Mouse (Mus musculus): Measurements from ENCODE around the gene Slc25a27. TPM values are rescaled to one million over a fixed set of nuclear protein-coding genes. Genes with fewer than 3 reads are reported as not detected.

The Slc25a27 gene
- polyA plus RNA-seq, 1 experiment from 2014 or later, result 21.5 TPM

DNA sequence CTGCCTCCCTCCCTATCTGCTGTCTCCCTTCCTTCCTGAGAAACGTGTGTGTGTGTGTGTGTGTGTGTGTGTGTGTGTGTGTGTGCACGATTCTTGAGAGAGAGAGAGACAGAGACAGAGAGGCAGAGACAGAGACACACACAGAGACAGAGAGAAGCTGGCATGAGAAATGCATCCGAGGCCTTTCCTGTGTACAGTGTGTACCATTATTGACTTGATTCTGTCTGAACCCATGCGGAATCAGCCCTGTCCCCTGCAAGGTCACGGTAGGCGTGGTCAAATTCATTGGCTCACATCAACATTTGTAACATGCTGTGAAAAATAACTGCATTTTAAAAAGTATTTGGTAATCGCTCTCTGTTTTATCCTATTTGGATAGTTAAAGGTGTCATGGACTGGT lies 17.1 kb upstream of the Slc25a27 start:
- Histone ChIP-seq H3K27ac (no peak overlapping the region), H3K4me2 (no peak overlapping the region), H3K4me1 (no peaks in the 10 kb centered on the region), H3K27me3 (no peaks in the 10 kb centered on the region), H3K36me3 (peaks cover 31% of the 10 kb centered on the region), H3K9me3 (no peaks in the 10 kb centered on the region), H3K9ac (no peak overlapping the region), H3K4me3 (no peak overlapping the region)
- ATAC-seq (ENCODE audit: borderline replicate concordance, extremely low read depth, low FRiP score, low TSS enrichment), result no peak
- 79% methylated on average over 7 of the region's 7 CpGs for WGBS

DNA sequence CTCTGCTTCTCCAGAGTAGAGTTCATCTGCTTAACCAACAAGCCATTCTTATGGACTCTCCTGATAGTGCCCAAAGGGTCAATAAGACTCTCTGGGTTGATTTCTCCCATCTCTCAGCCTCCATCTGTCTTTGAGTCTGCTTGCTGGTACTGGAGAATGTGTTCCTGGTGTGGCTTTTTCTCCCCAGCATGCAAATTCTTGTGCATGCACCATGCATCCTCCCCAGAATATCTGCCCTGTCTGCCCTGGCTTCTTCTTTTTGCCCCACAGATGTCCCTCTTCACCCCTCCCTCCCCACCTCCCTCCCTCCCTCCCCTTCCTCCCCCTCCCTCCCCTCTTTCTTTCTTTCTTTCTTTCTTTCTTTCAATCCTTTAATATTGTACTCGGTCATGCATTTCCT lies 10.3 kb upstream of the Slc25a27 start:
- H3K9ac ChIP-seq, result no peak overlapping the region
- no peak overlapping the region for H3K4me3 ChIP-seq
- 9% methylated on average over 1 of the region's 1 CpGs for WGBS
- no peak for ATAC-seq (ENCODE audit: borderline replicate concordance, extremely low read depth, low FRiP score, low TSS enrichment)
- no peaks in the 10 kb centered on the region for H3K9me3 ChIP-seq
- H3K27ac ChIP-seq, result no peak overlapping the region
- H3K27me3 ChIP-seq, result no peaks in the 10 kb centered on the region
- H3K4me2 ChIP-seq, result no peak overlapping the region
- peaks cover 6% of the 10 kb centered on the region; the same call in 1 of the 2 replicates for H3K36me3 ChIP-seq
- peaks cover 8% of the 10 kb centered on the region for H3K4me1 ChIP-seq

GRCm38 (mm10) chr17:43676241-43676640 lies 9.2 kb upstream of the Slc25a27 start:
- H3K4me1 ChIP-seq, result peaks cover 8% of the 10 kb centered on the region
- H3K36me3 ChIP-seq, result peaks cover 3% of the 10 kb centered on the region; the same call in 1 of the 2 replicates
- H3K4me2 ChIP-seq, result no peak overlapping the region
- no peaks in the 10 kb centered on the region for H3K9me3 ChIP-seq
- no peak overlapping the region for H3K4me3 ChIP-seq
- WGBS, result 78% methylated on average over 1 of the region's 1 CpGs
- H3K9ac ChIP-seq, result no peak overlapping the region
- no peaks in the 10 kb centered on the region for H3K27me3 ChIP-seq
- no peak for ATAC-seq (ENCODE audit: borderline replicate concordance, extremely low read depth, low FRiP score, low TSS enrichment)
- H3K27ac ChIP-seq, result no peak overlapping the region

- Histone ChIP-seq H3K4me2 (no peak overlapping the region), H3K9me3 (no peaks in the 10 kb centered on the region), H3K27me3 (no peaks in the 10 kb centered on the region), H3K27ac (no peak overlapping the region), H3K4me1 (peaks cover 12% of the 10 kb centered on the region), H3K9ac (no peak overlapping the region), H3K4me3 (no peak overlapping the region), H3K36me3 (no peaks in the 10 kb centered on the region)
- 0% methylated on average over 1 of the region's 1 CpGs for WGBS
- ATAC-seq (ENCODE audit: borderline replicate concordance, extremely low read depth, low FRiP score, low TSS enrichment), result peak; percentile 68; the same call in 1 of the 2 replicates
Observed at GRCm38 (mm10) chr17:43675228-43675627, 8.2 kb upstream of the Slc25a27 start.

DNA sequence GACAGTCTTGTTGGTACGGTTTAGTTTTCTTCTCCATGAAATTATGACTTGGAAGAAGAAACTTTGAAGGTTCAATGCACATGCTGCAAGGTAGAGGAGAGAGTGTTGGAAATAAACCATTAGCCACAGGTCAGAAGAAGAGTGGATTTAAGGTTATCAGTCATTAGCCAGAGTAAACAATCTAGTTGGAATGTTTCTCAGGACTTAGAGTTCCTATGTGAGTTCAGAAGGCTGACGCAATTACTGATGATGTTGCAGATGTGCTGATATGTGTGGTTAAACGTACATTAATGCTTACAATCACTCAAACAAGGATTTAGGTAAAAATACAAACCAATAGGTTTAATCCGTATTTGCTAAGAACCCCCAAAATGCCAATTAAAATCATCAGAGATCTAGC lies 4.9 kb upstream of the Slc25a27 start:
- H3K9me3 ChIP-seq, result no peaks in the 10 kb centered on the region
- WGBS, result 44% methylated on average over 4 of the region's 4 CpGs
- no peaks in the 10 kb centered on the region for H3K27me3 ChIP-seq
- no peak for ATAC-seq (ENCODE audit: borderline replicate concordance, extremely low read depth, low FRiP score, low TSS enrichment)
- H3K4me1 ChIP-seq, result peaks cover 27% of the 10 kb centered on the region
- H3K4me3 ChIP-seq, result no peak overlapping the region
- H3K9ac ChIP-seq, result no peak overlapping the region
- no peak overlapping the region for H3K4me2 ChIP-seq
- no peaks in the 10 kb centered on the region for H3K36me3 ChIP-seq
- no peak overlapping the region for H3K27ac ChIP-seq

DNA sequence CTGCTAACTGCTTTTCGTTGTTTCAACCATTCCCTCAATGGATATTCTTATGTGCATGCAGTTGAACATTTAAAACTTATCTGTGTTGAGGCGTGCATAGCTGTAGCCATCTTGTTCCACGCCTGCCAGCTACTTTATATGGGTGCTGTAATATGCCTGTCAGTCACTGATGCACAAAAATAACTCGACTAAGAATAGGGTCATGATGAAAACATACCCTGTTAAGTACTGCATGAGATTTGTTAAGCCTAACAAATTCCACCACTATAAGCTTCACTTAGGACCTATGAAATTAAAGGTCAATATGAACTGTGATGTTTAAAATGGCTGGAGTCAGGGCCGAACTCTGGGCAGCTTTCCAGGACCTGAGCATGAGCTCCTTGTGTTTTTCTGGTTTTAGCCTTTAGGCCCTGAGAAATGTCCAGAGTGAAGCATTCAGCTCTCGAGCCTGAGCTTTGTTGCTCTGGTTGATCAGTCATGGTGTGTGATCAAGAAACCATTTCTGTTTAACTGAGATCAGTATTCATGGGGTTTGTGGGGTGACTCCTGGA lies 2.2 kb upstream of the Slc25a27 start:
- ATAC-seq (ENCODE audit: borderline replicate concordance, extremely low read depth, low FRiP score, low TSS enrichment), result no peak
- Histone ChIP-seq H3K9ac (no peak overlapping the region), H3K4me1 (peaks cover 25% of the 10 kb centered on the region), H3K9me3 (no peaks in the 10 kb centered on the region), H3K4me3 (peak overlapping the region; percentile 89), H3K27ac (peak overlapping the region; percentile 37; the same call in 1 of the 2 replicates), H3K4me2 (peak overlapping the region; percentile 93), H3K27me3 (no peaks in the 10 kb centered on the region), H3K36me3 (no peaks in the 10 kb centered on the region)
- WGBS, result 47% methylated on average over 6 of the region's 6 CpGs

DNA sequence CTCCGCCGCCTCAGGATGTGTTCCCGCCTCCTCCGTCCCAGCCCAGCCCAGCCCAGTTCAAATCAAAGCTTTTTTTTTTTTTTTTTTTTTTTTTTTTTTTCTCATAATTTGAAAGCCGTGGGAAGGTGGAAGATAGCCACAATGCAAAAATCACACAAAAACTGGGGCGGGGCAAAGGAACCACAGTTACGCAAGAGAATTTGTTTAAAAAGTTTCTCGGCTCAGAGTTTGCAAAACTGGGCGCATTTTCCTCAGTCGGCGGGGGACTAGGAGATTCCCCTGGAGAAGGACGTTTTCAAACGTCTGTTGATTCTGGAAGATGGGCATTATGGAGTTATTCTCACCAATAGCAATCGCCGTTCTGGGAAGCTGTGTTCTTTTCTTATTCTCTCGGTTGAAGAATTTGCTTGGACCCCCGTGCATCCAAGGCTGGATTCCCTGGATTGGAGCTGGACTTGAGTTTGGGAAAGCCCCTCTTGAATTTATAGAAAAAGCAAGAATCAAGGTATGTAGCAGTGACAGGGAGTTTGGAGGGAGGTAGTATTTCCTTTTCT lies 353 bp upstream of the Slc25a27 start, which contains the start of gene Cyp39a1:
TSS of gene Cyp39a1 (plus strand) at position 136 of the 554 bp plus-strand sequence.
- WGBS, result under 1% methylated on average over 17 of the region's 17 CpGs
- H3K4me2 ChIP-seq, result peak within 1 kb of the TSS; percentile 93
- H3K4me3 ChIP-seq, result peak within 1 kb of the TSS; percentile 89
- H3K27ac ChIP-seq, result peak within 1 kb of the TSS; percentile 71
- peak within 1 kb of the TSS; percentile 65 for H3K9ac ChIP-seq
- H3K4me1 ChIP-seq, result peaks cover 25% of the 10 kb centered on the region
- ATAC-seq (ENCODE audit: borderline replicate concordance, extremely low read depth, low FRiP score, low TSS enrichment), result peak; percentile 6; the same call in 1 of the 2 replicates
- H3K9me3 ChIP-seq, result no peaks in the 10 kb centered on the region
- no peaks in the 10 kb centered on the region for H3K27me3 ChIP-seq
- H3K36me3 ChIP-seq, result no peaks in the 10 kb centered on the region

DNA sequence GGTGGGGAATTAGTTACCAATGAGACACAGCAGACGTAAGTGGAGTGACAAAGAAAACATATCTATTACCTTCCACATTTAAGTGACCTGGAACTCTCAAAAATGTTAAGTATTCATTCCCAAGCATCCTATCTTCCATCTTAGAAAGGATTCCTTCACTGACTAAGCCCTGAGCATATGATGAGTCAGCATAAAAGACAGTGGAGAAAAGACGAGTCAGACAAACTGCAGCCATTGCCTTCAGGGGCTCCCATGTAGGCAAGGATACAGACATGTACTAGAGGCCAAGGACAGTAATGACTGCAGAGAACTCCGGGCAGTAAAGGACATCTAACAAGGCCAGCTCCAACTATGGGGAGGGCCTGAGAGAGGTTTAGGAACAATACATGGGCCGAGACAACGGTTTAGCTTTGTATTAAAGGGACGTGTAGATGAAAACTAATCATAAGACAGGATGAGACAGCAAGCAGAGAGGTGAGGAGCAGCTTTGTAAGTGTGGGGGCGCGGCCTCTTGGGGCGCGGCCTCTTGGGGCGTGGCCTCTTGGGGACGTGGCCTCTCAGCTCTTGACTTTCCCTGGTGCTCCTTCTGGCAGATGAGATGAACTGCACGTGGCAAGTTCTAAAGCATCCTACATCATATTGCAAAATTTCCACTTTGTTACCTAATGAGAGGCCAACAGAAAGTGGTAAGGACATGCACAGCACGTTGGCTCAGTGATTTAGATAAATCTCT lies 15.5 kb downstream of the Slc25a27 start:
- no peaks in the 10 kb centered on the region for H3K4me1 ChIP-seq
- no peaks in the 10 kb centered on the region for H3K36me3 ChIP-seq
- no peak overlapping the region for H3K4me2 ChIP-seq
- ATAC-seq (ENCODE audit: borderline replicate concordance, extremely low read depth, low FRiP score, low TSS enrichment), result no peak
- H3K9ac ChIP-seq, result no peak overlapping the region
- H3K27ac ChIP-seq, result no peak overlapping the region
- H3K27me3 ChIP-seq, result no peaks in the 10 kb centered on the region
- WGBS, result 69% methylated on average over 14 of the region's 14 CpGs
- H3K4me3 ChIP-seq, result no peak overlapping the region
- H3K9me3 ChIP-seq, result no peaks in the 10 kb centered on the region

- H3K27me3 ChIP-seq, result no peaks in the 10 kb centered on the region
- no peak for ATAC-seq (ENCODE audit: borderline replicate concordance, extremely low read depth, low FRiP score, low TSS enrichment)
- no peaks in the 10 kb centered on the region for H3K36me3 ChIP-seq
- H3K9ac ChIP-seq, result no peak overlapping the region
- H3K4me3 ChIP-seq, result no peak overlapping the region
- no peak overlapping the region for H3K4me2 ChIP-seq
- H3K27ac ChIP-seq, result no peak overlapping the region
- H3K9me3 ChIP-seq, result no peaks in the 10 kb centered on the region
- WGBS, result 87% methylated on average over 10 of the region's 10 CpGs
- no peaks in the 10 kb centered on the region for H3K4me1 ChIP-seq
Observed at GRCm38 (mm10) chr17:43649641-43650436, 17.2 kb downstream of the Slc25a27 start.

- H3K4me3 ChIP-seq, result no peak overlapping the region
- H3K36me3 ChIP-seq, result no peaks in the 10 kb centered on the region
- H3K9ac ChIP-seq, result no peak overlapping the region
- WGBS, result 49% methylated on average over 5 of the region's 5 CpGs
- H3K27ac ChIP-seq, result no peak overlapping the region
- H3K4me2 ChIP-seq, result no peak overlapping the region
- ATAC-seq (ENCODE audit: borderline replicate concordance, extremely low read depth, low FRiP score, low TSS enrichment), result no peak
- no peaks in the 10 kb centered on the region for H3K9me3 ChIP-seq
- H3K27me3 ChIP-seq, result no peaks in the 10 kb centered on the region
- peaks cover 8% of the 10 kb centered on the region; the same call in 1 of the 2 replicates for H3K4me1 ChIP-seq
Observed at GRCm38 (mm10) chr17:43646925-43647324, 20.1 kb downstream of the Slc25a27 start.

GRCm38 (mm10) chr17:43645136-43645535 lies 21.9 kb downstream of the Slc25a27 start:
- no peaks in the 10 kb centered on the region for H3K27me3 ChIP-seq
- no peak for ATAC-seq (ENCODE audit: borderline replicate concordance, extremely low read depth, low FRiP score, low TSS enrichment)
- H3K4me2 ChIP-seq, result no peak overlapping the region
- H3K4me3 ChIP-seq, result no peak overlapping the region
- no peak overlapping the region for H3K27ac ChIP-seq
- H3K9me3 ChIP-seq, result no peaks in the 10 kb centered on the region
- WGBS, result 86% methylated on average over 3 of the region's 3 CpGs
- H3K4me1 ChIP-seq, result peaks cover 8% of the 10 kb centered on the region; the same call in 1 of the 2 replicates
- H3K36me3 ChIP-seq, result no peaks in the 10 kb centered on the region
- H3K9ac ChIP-seq, result no peak overlapping the region

Data from lung, embryonic 15.5 days (tissue).